Mouse (Mus musculus) ES-Bruce4 (cell line): ENCODE measurements at regions not wholly inside any gene's neighbourhood (a gene's known extent, or its start where the extent isn't known, plus 50 kb on each side); places are given as distances from the start of the nearest gene placed in this dataset.

Experiments
- CTCF ChIP-seq: IDR thresholded peaks from one replicate; pipeline ENCODE4 v1.8.1; 2011; ENCODE audit warnings: low read depth, low read length
- EP300 ChIP-seq: IDR thresholded peaks from 2 replicates; pipeline ENCODE4 v1.6.1; 2011; ENCODE audit warnings: low read depth, low read length; ENCODE audit not compliant: insufficient read depth
- POLR2A ChIP-seq: IDR thresholded peaks from one replicate; pipeline ENCODE4 v1.8.1; 2011; ENCODE audit warnings: low read length; ENCODE audit not compliant: insufficient read depth

DNA sequence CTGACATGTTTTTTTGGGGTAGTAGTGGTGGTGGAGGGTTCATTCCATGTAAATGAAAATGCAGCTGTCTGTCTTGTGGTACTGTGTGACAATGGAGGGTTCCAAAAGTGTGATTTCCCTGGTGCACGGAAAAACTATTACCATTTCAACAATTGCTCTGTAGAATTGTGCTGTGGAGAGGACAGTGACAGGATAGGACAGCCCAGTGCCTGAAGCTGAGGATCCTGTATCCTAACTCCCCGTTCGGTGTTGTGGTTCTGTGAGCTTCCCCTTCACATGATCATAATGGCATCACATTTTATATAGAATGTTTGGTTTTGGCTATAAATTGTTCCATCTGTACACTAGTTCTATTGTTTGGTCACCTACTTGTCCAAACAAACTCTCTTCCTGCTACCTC lies 196.4 kb downstream of the Mex3b start:
- TF ChIP-seq POLR2A (no peak), EP300 (no peak), CTCF (no peak)
